Mouse (Mus musculus) splenic B cell, adult 2 months (primary cell): Measurements from ENCODE around the gene Blmh.
"Not testable (repeated sequence)": the region's sequence is repeated elsewhere in the genome, so short reads cannot be mapped to it uniquely, and the experiment has no call there.

Experiments used
- DNase-seq: peaks from one replicate; pipeline ENCODE4 v3.0.0-alpha.2; 2011; ENCODE audit warnings: low read depth, low spot score
- H3K27me3 ChIP-seq: 2 replicates; pipeline ENCODE4 v1.6.1; 2012; ENCODE audit warnings: mild to moderate bottlenecking, low read length, moderate library complexity, mixed read lengths; ENCODE audit not compliant: control insufficient read depth, poor library complexity, insufficient read depth, severe bottlenecking
- H3K36me3 ChIP-seq: 2 replicates; pipeline ENCODE4 v1.6.1; 2012; ENCODE audit warnings: mild to moderate bottlenecking, low read length, moderate library complexity, mixed read lengths; ENCODE audit not compliant: control insufficient read depth, poor library complexity, insufficient read depth, severe bottlenecking

Gene Blmh

DNA sequence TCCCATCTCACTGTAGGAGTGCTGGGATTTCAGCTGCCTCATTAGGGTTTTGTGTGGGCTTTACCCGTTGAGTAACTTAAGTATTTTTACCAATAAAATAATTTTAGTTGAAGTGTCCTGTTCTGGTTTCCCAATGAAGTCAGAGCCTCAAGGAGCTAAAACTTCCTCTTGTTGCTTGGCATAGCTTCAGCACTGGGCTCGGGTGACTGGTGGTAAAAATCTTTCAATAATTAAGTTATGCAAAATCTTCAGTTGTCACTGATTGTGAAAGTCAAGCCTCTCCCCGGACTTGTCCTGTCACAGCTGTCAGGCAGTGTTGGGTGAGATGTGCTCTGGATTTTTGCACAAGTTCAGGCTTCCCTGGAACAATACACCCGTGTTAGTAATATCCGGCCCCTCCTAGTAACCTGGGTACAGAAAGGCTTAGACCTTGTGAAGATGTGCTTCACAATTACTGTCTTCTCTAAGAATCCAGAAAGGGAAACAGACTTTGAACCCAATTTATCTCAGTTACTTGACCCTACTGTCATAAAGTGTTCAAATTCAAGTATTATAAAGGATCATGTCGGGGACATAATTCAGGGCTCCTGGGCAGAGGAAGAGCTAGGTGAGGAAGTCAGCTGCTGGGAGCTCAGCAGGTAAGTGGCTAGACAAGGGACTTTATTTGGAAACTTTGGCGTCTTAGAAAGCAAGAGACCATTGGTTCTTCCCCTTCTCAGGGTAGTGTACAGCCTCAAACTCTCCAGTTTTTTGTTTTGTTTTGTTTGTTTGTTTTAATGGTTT lies 22.8 kb upstream of the Blmh start, which contains the start of gene Tmigd1:
TSS of gene Tmigd1 (plus strand) at position 581 of the 783 bp plus-strand sequence.
- Histone ChIP-seq H3K27me3 (no peaks in the 10 kb centered on the region; the same call in 1 of the 2 replicates), H3K36me3 (no peaks in the 10 kb centered on the region)
- no peak for DNase-seq

DNA sequence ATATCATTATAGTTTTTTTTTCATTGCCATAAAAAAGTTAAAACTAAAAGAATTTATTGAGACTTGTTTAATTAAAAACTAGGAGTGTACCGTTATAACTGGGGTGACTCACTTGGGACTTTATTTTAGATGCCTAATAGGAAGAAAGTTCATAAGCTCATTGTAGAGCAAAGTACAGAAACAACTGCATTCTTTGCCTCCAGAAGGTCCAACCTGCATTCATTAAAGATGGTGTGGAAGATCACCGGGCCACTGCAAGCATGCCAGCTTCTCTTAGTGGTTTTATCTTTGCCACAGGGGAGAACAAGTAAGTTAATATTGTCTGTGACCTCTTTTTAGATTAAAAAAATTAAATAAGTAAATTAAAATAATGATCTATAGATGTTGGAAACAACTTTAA lies 20.3 kb upstream of the Blmh start:
- Histone ChIP-seq H3K27me3 (no peaks in the 10 kb centered on the region; the same call in 1 of the 2 replicates), H3K36me3 (no peaks in the 10 kb centered on the region)
- no peak for DNase-seq

DNA sequence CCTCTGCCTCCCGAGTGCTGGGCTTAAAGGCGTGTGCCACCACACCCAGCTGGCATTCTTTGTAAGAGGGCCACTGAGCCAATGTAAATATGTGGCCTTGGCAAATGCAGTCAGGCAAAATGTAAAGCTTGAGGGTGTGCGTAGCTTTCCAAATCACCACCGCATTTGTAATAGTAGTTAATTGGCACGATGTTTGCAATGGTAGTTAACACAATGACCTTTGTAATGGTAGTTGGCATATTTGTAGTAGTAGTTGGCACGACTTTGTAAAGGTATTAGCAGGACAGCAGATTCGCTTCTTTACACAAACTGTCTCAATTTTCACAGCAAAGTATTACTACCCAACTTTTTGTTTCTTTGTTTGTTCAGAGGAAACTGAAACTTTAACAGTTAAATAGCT lies 16.0 kb upstream of the Blmh start:
- Histone ChIP-seq H3K27me3 (no peaks in the 10 kb centered on the region; the same call in 1 of the 2 replicates), H3K36me3 (no peaks in the 10 kb centered on the region)
- no peak for DNase-seq

DNA sequence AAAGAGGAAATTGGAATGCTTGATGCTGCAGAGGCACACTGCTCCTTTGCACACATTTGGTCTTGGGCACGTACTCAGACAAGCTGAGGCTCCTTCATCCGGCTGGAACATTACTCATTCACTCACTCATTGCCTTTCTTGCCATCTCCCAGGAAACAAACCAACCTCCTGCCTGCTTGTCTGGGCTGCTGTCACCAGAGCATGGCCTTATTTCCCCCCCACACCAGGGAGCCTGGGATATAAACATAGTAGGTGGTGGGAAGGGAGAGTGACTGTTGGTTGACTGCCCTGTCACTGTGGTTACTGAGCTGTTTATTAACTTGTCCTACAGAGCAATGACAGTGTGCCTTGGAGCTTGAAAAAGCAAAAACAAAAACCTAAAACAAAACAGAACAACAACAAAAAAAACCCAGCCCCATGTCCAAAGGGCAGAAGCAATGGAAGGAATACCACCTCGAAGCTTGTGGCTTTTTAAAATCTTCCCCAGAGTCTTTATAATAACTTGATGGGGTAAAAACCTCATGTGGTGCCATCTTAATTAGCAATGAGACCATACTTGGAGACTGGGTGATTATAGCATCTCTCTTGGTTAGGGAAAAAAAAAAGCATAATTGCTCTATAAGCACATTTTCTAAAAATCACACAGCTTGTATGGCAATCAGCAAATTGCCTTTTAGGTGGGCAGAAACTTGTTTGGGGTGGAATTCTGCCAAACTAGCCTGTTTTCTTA lies 13.1 kb upstream of the Blmh start:
- no peaks in the 10 kb centered on the region for H3K36me3 ChIP-seq
- no peaks in the 10 kb centered on the region for H3K27me3 ChIP-seq
- DNase-seq = no peak

DNA sequence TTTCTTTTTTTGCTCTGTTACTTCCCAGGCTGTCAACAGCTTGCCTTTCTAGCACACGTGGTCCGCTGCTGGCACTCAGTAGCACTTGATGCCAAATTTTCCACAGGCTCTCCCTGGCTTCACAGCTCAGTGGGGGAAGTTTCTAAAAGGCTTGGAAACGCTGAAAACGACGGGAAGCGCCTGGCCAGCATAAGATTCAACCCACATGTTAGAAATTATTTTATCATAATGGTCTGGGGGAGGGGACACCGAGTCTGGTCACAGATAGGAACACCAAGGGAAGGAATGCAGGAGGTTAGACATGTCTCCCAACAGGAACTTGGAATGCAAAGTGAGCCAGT lies 12.6 kb upstream of the Blmh start:
- DNase-seq = no peak
- no peaks in the 10 kb centered on the region for H3K27me3 ChIP-seq
- H3K36me3 ChIP-seq = no peaks in the 10 kb centered on the region

DNA sequence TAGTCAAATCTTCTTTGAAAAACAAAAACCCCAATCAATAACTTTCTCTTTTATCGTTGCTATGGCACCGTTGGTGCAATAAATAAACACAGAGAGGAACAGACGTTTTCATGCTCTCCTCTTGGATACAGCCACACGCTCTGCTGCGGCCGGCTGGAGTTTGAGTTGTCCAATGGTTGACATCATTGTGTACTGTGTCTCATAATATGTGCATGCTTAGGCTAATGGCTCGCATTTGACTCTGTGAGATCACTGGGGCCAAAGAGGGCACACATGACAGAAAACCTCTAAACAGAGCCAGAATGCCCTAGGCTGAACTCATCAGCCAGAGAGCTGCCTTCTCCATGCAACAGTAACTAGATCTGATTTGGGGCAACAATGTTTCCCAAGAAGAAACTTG lies 10.2 kb upstream of the Blmh start:
- Histone ChIP-seq H3K36me3 (no peaks in the 10 kb centered on the region), H3K27me3 (no peaks in the 10 kb centered on the region)
- DNase-seq = no peak

DNA sequence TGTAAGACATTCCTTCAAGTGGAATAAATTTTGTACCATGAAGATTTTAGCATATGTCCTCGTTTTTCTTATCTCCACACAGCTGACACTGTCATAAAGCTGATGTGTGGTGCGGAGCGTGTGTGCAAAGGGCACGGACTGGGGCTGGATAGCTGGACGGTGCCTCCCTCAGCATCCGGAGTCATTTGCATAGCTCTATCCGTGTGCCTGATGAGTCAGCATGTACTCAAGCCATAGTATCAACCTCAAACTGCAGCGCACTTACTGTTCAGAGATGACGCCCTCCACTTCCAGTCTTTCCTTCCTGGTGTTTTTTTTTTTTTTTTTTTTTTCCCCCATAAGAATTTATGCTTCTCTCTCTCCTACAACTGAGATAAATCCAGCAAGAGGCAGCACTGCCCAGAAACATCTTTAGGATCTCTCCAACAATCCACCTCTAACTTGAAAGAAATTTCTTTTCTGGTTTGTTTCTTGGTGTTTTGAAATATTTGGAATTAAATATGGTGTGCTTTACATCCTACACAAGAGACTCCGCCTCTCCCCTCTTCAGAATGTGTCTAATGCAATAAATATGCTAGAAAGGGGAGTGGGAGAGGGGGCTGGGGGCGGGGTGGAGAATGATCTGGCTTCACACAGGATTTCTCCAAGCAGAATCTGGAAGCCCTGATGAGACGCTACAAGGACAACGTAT lies 7.9 kb upstream of the Blmh start:
- no peak for DNase-seq
- no peaks in the 10 kb centered on the region for H3K36me3 ChIP-seq
- H3K27me3 ChIP-seq = no peaks in the 10 kb centered on the region

DNA sequence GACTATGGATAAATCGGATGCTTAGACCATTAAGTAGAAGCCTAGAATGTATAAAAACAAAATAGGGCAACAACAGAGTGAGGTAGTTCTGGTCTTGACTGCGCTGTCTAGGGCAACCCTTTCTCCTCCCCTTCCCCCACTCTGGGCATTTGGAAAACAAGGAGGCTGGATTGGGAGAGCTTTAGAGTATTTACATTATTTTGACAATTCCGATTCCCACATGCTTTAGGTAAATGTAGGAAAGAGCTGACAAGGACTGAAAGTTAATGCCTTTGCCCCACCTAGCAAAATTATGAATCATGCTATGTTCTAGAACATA lies 7.4 kb upstream of the Blmh start:
- no peak for DNase-seq
- Histone ChIP-seq H3K36me3 (no peaks in the 10 kb centered on the region), H3K27me3 (no peaks in the 10 kb centered on the region)

DNA sequence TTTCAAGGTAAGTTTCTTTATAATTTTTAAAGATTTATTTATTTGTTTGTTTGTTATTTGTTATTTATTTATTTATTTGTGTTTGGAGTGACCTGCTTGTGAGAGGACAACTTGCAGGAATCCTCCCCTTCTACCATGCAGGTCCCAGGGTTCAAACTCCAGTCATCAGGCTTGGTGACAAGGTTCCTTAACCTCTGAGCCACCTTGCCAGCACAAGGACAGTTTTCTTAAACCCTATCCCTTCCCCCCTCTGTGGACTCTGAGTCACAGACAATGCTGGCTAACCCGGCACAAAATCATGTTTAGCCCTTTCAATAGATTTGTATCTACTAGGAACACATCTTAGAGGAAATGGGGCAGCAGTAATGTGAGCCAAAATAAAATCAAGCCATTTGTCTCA lies 4.0 kb upstream of the Blmh start:
- no peak for DNase-seq
- Histone ChIP-seq H3K36me3 (no peaks in the 10 kb centered on the region), H3K27me3 (no peaks in the 10 kb centered on the region; the same call in 1 of the 2 replicates)

DNA sequence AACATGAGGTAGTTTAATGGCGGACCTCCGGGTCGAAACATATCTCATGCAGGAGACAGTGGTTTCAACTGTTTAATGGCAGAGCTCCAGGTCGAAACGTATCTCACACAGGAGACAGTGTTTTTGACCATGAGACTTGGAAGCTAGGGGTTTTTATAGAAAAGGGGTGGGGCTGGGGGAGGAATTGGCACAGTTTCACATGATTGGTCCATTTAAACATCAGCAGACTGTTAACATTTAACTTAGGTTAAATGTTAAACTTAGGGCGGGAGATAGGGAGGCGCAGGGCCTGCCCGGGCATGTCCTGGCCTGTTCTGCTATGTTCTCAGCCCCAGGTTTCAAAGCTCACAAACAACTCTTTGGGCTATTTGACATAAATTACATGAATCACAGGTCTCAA lies 4.0 kb downstream of the Blmh start:
- not testable (repeated sequence) for DNase-seq, H3K36me3 ChIP-seq, H3K27me3 ChIP-seq

DNA sequence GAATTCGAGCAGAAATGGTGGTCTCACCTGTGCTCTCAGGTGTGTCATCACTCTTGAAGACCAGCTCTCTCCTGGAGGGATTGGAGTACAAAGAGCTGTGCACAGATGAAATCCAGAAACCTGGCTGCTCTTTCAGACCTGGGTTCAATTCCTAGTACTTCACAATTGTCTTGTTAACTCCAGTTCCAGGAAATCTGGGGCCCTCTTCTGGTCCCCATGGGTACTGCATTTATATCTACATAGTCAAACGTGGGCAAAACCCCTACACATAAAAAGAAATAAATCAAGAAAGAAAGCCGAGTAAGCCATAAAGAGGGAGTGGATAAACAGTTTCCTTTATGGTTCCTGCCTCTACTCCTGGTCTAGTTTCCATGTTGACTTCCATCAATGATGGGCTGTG lies 8.6 kb downstream of the Blmh start:
- Histone ChIP-seq H3K27me3 (no peaks in the 10 kb centered on the region), H3K36me3 (no peaks in the 10 kb centered on the region)
- DNase-seq = peak; percentile 26

DNA sequence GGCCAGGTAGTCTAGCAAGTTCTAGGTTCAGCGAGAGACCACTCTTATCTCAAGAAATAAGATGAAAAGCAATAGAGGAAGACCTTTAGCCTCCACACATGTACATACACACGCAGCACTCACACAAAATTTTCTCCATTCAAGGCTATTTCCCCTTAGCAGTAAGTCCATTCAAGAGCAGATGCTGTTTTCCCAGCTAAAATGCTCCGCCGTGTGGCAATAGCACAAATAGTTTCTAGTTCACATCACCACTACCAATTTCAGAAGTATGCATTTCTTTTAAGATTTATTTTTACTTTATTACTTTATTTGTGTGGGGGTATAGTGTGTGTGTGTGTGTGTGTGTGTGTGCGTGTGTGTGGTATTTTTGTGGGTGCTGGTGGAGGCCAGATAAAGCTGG lies 12.0 kb downstream of the Blmh start:
- Histone ChIP-seq H3K36me3 (no peaks in the 10 kb centered on the region), H3K27me3 (no peaks in the 10 kb centered on the region)
- DNase-seq = no peak

DNA sequence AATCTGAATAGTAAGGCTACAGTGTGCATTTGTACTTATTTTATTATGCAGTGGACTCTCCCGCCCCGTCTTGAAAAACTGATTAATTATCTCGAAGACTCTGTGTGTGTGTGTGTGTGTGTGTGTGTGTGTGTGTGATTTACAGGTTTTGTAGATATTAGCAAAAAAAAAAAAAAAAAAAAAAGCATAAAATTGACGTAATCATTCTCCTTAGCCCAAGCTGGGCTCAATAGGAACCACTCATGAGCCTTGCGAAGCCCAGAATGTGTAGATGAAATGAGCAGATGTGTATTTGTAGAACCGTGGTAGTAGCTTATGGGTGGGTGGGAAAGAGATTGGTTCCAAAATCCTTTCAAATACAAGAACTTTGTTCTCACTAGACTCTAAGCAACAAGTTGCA lies 20.2 kb downstream of the Blmh start:
- H3K36me3 ChIP-seq = no peaks in the 10 kb centered on the region
- H3K27me3 ChIP-seq = no peaks in the 10 kb centered on the region
- DNase-seq = no peak

DNA sequence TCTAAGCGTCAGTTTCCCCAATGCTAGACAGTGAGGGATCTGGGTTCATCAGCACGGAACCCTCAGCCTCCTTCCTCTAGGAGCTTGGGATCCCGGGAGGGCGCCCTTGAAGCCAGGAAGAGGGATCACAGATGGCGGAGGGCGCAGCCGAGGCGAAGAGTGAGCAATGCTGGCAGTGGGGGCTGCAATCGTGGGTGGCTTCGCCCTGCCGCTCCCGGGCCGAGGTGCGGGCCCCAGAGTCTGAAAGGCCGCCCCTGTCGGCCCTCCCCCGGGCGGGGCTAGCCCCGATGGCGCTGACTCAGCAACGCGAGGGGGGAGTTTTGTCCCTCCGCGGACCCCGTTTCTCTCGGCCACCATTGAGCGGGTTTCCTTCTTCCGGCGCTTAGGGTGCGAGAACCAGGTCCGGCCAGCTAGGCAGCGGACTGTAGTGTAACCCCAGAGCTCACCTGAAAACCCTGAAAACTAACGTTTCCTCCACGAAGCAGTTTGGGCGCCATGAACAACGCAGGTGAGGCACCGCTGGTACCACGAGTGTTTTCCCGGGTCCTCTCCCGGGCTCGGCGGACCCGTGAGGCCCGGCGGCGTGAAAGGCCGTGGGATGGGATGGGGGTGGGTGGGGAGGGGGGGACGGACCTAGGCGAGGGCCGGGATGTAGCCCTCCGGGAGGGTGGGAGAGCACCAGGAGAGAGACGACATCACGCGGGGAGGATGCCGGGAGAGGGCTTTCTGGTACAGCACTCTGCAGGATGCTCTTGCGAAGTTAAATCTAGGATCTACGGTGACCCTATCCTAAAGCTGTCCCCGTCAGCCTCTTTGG lies 21.0 kb downstream of the Blmh start:
- peak; percentile 87 for DNase-seq

More for the DNA sequence above, 21.0 kb downstream of the Blmh start:
- Histone ChIP-seq H3K36me3 (no peaks in the 10 kb centered on the region), H3K27me3 (no peaks in the 10 kb centered on the region)
